ENCODE assay signal across 31 mouse cellular contexts in the genomic region with DNA sequence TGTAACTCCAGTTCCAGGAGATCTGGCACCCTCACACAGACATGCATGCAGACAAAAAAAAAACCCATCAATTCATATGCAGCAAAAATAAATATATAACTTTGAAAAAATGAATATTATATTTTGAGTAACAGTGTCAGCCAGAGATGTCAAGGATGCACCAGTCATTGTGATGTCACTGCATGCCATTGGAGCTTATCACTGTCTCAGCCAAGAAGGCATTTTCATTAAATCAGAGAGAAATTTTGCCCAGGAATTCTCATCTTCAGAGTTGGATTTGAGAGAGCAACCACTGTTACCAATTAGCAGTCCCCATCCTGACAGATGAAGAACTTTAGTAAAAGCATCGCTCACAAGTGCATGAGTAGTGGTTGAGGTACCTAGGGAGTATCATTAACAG.
DNase-seq lines count a peak whose midpoint lies in the region; ATAC-seq and TF ChIP-seq lines count a peak whose summit lies in the region.
"Had no signal": no experiment of that assay in that cellular context is flagged by ENCODE, and none has a peak within 500 bp of the region (broad histone marks: within the 10 kb centered on the region; RNA-seq: fewer than 3 reads in every experiment).

No protein-coding gene starts in this region.

- WGBS in liver, postnatal 0 days (ENCODE audit: insufficient replicate concordance) = 83% methylated on average over 1 of the region's 1 CpGs

- no peak for TF ChIP-seq POLR2A in embryonic fibroblast, embryonic 13.5 days (IDR thresholded peaks at IDR 0.05; ENCODE audit: low read depth, low read length)

- no peak for ATAC-seq in liver, postnatal 0 days
- ATAC-seq: forebrain, embryonic 15.5 days; hindbrain, embryonic 16.5 days; intestine, embryonic 15.5 days had no signal

- H3K9me3 ChIP-seq in liver, postnatal 0 days (ENCODE audit: low read length) = no peaks in the 10 kb centered on the region
- H3K9me3 ChIP-seq: embryonic facial prominence, embryonic 15.5 days; forebrain, embryonic 15.5 days; heart, embryonic 15.5 days; hindbrain, embryonic 13.5 days; intestine, embryonic 15.5 days had no signal

- no peak overlapping the region for H3K4me3 ChIP-seq in embryonic fibroblast, embryonic 13.5 days (ENCODE audit: insufficient read depth, low read length)
- H3K4me3 ChIP-seq in liver, postnatal 0 days (ENCODE audit: low read depth, low read length) = no peak overlapping the region
- H3K4me3 ChIP-seq: embryonic facial prominence, embryonic 12.5 days; embryonic facial prominence, embryonic 15.5 days; erythroblast, embryonic 14.5 days; forebrain, embryonic 12.5 days; forebrain, embryonic 15.5 days; heart, embryonic 15.5 days; hindbrain, embryonic 10.5 days; hindbrain, embryonic 13.5 days; intestine, embryonic 15.5 days had no signal

- DNase-seq in adrenal gland, adult (ENCODE audit: inconsistent age in 2 of 2, low spot score in 1 of 2) = peak; percentile 38 to 77
- DNase-seq in adrenal gland, postnatal 14 days = no peak
- peak; percentile 8 for DNase-seq in adrenal gland, postnatal 10 days
- no peak for DNase-seq in adrenal gland, adult 18-20 months (ENCODE audit: low spot score in 2 of 2)
- peak; percentile 25 for DNase-seq in 3T3-L1 (ENCODE audit: low read depth, low spot score)
- DNase-seq in liver, postnatal 0 days = no peak
- no peak for DNase-seq in gastrocnemius, adult 8-10 months (ENCODE audit: low spot score in 2 of 2)
- DNase-seq: B cell, adult 2 months; cerebellum, adult 11 months; cerebellum, adult 2 months; cerebellum, adult 9-11 months; cerebellum, postnatal 25 days; gastrocnemius, postnatal 10 days; gastrocnemius, postnatal 36 days; heart, postnatal 10 days; heart, postnatal 36 days; kidney, adult 11 months had no signal

- H3K4me1 ChIP-seq in embryonic fibroblast, embryonic 13.5 days (ENCODE audit: control insufficient read depth, insufficient read depth, low read length) = peaks cover 6% of the 10 kb centered on the region
- H3K4me1 ChIP-seq in liver, postnatal 0 days (ENCODE audit: insufficient read depth) = no peaks in the 10 kb centered on the region
- H3K4me1 ChIP-seq: embryonic facial prominence, embryonic 15.5 days; forebrain, embryonic 12.5 days; forebrain, embryonic 15.5 days; heart, embryonic 15.5 days; hindbrain, embryonic 10.5 days; hindbrain, embryonic 13.5 days; intestine, embryonic 15.5 days had no signal

- no peaks in the 10 kb centered on the region for H3K36me3 ChIP-seq in liver, postnatal 0 days (replicated peaks; ENCODE audit: insufficient read depth, low read length)
- H3K36me3 ChIP-seq: embryonic facial prominence, embryonic 12.5 days; embryonic facial prominence, embryonic 15.5 days; forebrain, embryonic 12.5 days; forebrain, embryonic 15.5 days; G1E; heart, embryonic 15.5 days; hindbrain, embryonic 10.5 days; hindbrain, embryonic 13.5 days; intestine, embryonic 15.5 days had no signal

- no peaks in the 10 kb centered on the region for H3K27me3 ChIP-seq in liver, postnatal 0 days (ENCODE audit: insufficient read depth, low read length)
- H3K27me3 ChIP-seq: CH12.LX; embryonic facial prominence, embryonic 12.5 days; embryonic facial prominence, embryonic 15.5 days; forebrain, embryonic 12.5 days; forebrain, embryonic 15.5 days; heart, embryonic 15.5 days; hindbrain, embryonic 13.5 days; intestine, embryonic 15.5 days had no signal

- H3K4me2 ChIP-seq in liver, postnatal 0 days (ENCODE audit: low read depth, low read length) = no peak overlapping the region
- H3K4me2 ChIP-seq: embryonic facial prominence, embryonic 12.5 days; embryonic facial prominence, embryonic 15.5 days; forebrain, embryonic 12.5 days; forebrain, embryonic 15.5 days; heart, embryonic 11.5 days; heart, embryonic 15.5 days; hindbrain, embryonic 13.5 days; intestine, embryonic 15.5 days had no signal

- TF ChIP-seq CTCF in embryonic fibroblast, embryonic 13.5 days (IDR thresholded peaks at IDR 0.05; ENCODE audit: borderline replicate concordance, insufficient read depth, low read length) = no peak
- no peak for TF ChIP-seq CTCF in liver, postnatal 0 days (IDR thresholded peaks at IDR 0.05; ENCODE audit: low read depth)

- H3K27ac ChIP-seq in embryonic fibroblast, embryonic 13.5 days (ENCODE audit: insufficient read depth, low read length) = peak overlapping the region; percentile 20; the same call in 1 of the 2 replicates
- H3K27ac ChIP-seq in liver, postnatal 0 days (ENCODE audit: low read depth) = no peak overlapping the region
- H3K27ac ChIP-seq: embryonic facial prominence, embryonic 15.5 days; forebrain, embryonic 12.5 days; forebrain, embryonic 15.5 days; heart, embryonic 15.5 days; hindbrain, embryonic 10.5 days; hindbrain, embryonic 13.5 days; intestine, embryonic 15.5 days had no signal

- H3K9ac ChIP-seq in liver, postnatal 0 days (replicated peaks) = no peak overlapping the region
- H3K9ac ChIP-seq: embryonic facial prominence, embryonic 12.5 days; embryonic facial prominence, embryonic 15.5 days; forebrain, embryonic 12.5 days; forebrain, embryonic 15.5 days; heart, embryonic 15.5 days; hindbrain, embryonic 13.5 days; intestine, embryonic 15.5 days had no signal

- TF ChIP-seq EP300 in liver, postnatal 0 days (IDR thresholded peaks at IDR 0.05; ENCODE audit: low read depth) = no peak

Comparison
In these comparisons a context has a peak if more than half of its experiments do, and no peak if none do; other contexts are left out.
1. DNase-seq: peak in adrenal gland, adult (2 of 2), adrenal gland, postnatal 10 days (single experiment) and 3T3-L1 (single experiment); none in adrenal gland, postnatal 14 days (single experiment), adrenal gland, adult 18-20 months (0 of 2), liver, postnatal 0 days (single experiment) and gastrocnemius, adult 8-10 months (0 of 2).